Mouse (Mus musculus): ENCODE measurements around the gene Ptgr2.
"Not testable (repeated sequence)": the region's sequence is repeated elsewhere in the genome, so short reads cannot be mapped to it uniquely, and the experiment has no call there.

Gene Ptgr2

GRCm38 (mm10) chr12:84284885-84285592 lies at the start of gene Ptgr2:
TSS of gene Ptgr2 (plus strand) at chr12:84285232.
- peak; percentile 86 for DNase-seq (ENCODE audit: low read depth, low spot score)

- DNase-seq (ENCODE audit: low read depth, low spot score): no peak
Measured at GRCm38 (mm10) chr12:84235577-84235976, 49.5 kb upstream of the Ptgr2 start.

- DNase-seq (ENCODE audit: low read depth, low spot score): no peak
Measured at GRCm38 (mm10) chr12:84235981-84236752, 48.9 kb upstream of the Ptgr2 start.

- DNase-seq (ENCODE audit: low read depth, low spot score): not testable (repeated sequence)
Measured at GRCm38 (mm10) chr12:84237036-84237435, 48.0 kb upstream of the Ptgr2 start.

- DNase-seq (ENCODE audit: low read depth, low spot score): no peak
Measured at GRCm38 (mm10) chr12:84243076-84243770, 41.8 kb upstream of the Ptgr2 start.

GRCm38 (mm10) chr12:84245683-84246082 lies 39.3 kb upstream of the Ptgr2 start:
- no peak for DNase-seq (ENCODE audit: low read depth, low spot score)

- DNase-seq (ENCODE audit: low read depth, low spot score): peak; percentile 13
Measured at GRCm38 (mm10) chr12:84249217-84249616, 35.8 kb upstream of the Ptgr2 start.

- DNase-seq (ENCODE audit: low read depth, low spot score): no peak
Measured at GRCm38 (mm10) chr12:84252811-84253210, 32.2 kb upstream of the Ptgr2 start.

GRCm38 (mm10) chr12:84254886-84255285 lies 30.1 kb upstream of the Ptgr2 start:
- DNase-seq (ENCODE audit: low read depth, low spot score): no peak

- DNase-seq (ENCODE audit: low read depth, low spot score): no peak
Measured at GRCm38 (mm10) chr12:84260363-84260762, 24.7 kb upstream of the Ptgr2 start.

GRCm38 (mm10) chr12:84267264-84267663 lies 17.8 kb upstream of the Ptgr2 start:
- no peak for DNase-seq (ENCODE audit: low read depth, low spot score)

- DNase-seq (ENCODE audit: low read depth, low spot score): no peak
Measured at GRCm38 (mm10) chr12:84273366-84273765, 11.7 kb upstream of the Ptgr2 start.

- DNase-seq (ENCODE audit: low read depth, low spot score): no peak
Measured at GRCm38 (mm10) chr12:84275288-84275687, 9.7 kb upstream of the Ptgr2 start.

GRCm38 (mm10) chr12:84276288-84276687 lies 8.7 kb upstream of the Ptgr2 start:
- no peak for DNase-seq (ENCODE audit: low read depth, low spot score)

GRCm38 (mm10) chr12:84276799-84277198 lies 8.2 kb upstream of the Ptgr2 start:
- no peak for DNase-seq (ENCODE audit: low read depth, low spot score)

- DNase-seq (ENCODE audit: low read depth, low spot score): no peak
Measured at GRCm38 (mm10) chr12:84277832-84278231, 7.2 kb upstream of the Ptgr2 start.

- DNase-seq (ENCODE audit: low read depth, low spot score): no peak
Measured at GRCm38 (mm10) chr12:84278901-84279300, 6.1 kb upstream of the Ptgr2 start.

GRCm38 (mm10) chr12:84284391-84284790 lies 641 bp upstream of the Ptgr2 start:
- DNase-seq (ENCODE audit: low read depth, low spot score): no peak

- DNase-seq (ENCODE audit: low read depth, low spot score): no peak
Measured at GRCm38 (mm10) chr12:84285593-84285968, 549 bp downstream of the Ptgr2 start.

- DNase-seq (ENCODE audit: low read depth, low spot score): no peak
Measured at GRCm38 (mm10) chr12:84288461-84288860, 3.4 kb downstream of the Ptgr2 start.

- no peak for DNase-seq (ENCODE audit: low read depth, low spot score)
Measured at GRCm38 (mm10) chr12:84297851-84298250, 12.8 kb downstream of the Ptgr2 start.

GRCm38 (mm10) chr12:84299265-84299664 lies 14.2 kb downstream of the Ptgr2 start:
- DNase-seq (ENCODE audit: low read depth, low spot score): no peak

Measured in telencephalon, adult 2 months (tissue).